Mouse (Mus musculus) bone marrow, adult 2 months (tissue): ENCODE data around the gene Mrpl44. TPM values are rescaled to one million over a fixed set of nuclear protein-coding genes. Genes with fewer than 3 reads are reported as not detected.

Experiments used
- H3K27ac ChIP-seq: fragments of 200-500 bp; 2 replicates; pipeline ENCODE4 v1.5.1; 2012; ENCODE audit warnings: low read depth, mild to moderate bottlenecking, control low read depth, inconsistent platforms, low read length; ENCODE audit not compliant: control insufficient read depth, poor library complexity, insufficient read depth
- H3K4me1 ChIP-seq: fragments of 200-500 bp; 2 replicates; pipeline ENCODE4 v1.6.1; 2011; ENCODE audit warnings: low read length; ENCODE audit not compliant: control insufficient read depth, insufficient read depth
- H3K4me3 ChIP-seq: fragments of 200-500 bp; replicated peaks from 2 replicates; pipeline ENCODE3; 2011; ENCODE audit warnings: mild to moderate bottlenecking, low read depth, low read length, control low read depth; ENCODE audit not compliant: control insufficient read depth
- CTCF ChIP-seq: fragments of 200-500 bp; IDR thresholded peaks from 2 replicates; pipeline ENCODE4 v1.5.1; 2011; ENCODE audit warnings: low read length, control low read depth; ENCODE audit not compliant: control insufficient read depth, insufficient read depth
- POLR2A ChIP-seq: fragments of 200-500 bp; IDR thresholded peaks from 2 replicates; pipeline ENCODE4 v1.6.1; 2011; ENCODE audit warnings: low read depth, mild to moderate bottlenecking, control low read depth, low read length, borderline replicate concordance; ENCODE audit not compliant: control insufficient read depth
- WGBS: fragments of 180-500 bp; shearing (Covaris S2); methylation state at CpG from one replicate; pipeline ENCODE4 v1.1.7; 2018; 5-methylcytosine and 5-hydroxymethylcytosine counted together
- polyA plus RNA-seq: library from polyadenylated mRNA; stranded (reverse); fragments of >200 nt; gene quantifications from 2 replicates; pipeline ENCODE4 v1.2.4, GENCODE M21; 2011; ENCODE audit warnings: low replicate concordance; ENCODE audit not compliant: missing spikeins, insufficient read depth, insufficient read length

Mrpl44 gene
- polyA plus RNA-seq, 1 experiment, result 17.1 TPM

DNA sequence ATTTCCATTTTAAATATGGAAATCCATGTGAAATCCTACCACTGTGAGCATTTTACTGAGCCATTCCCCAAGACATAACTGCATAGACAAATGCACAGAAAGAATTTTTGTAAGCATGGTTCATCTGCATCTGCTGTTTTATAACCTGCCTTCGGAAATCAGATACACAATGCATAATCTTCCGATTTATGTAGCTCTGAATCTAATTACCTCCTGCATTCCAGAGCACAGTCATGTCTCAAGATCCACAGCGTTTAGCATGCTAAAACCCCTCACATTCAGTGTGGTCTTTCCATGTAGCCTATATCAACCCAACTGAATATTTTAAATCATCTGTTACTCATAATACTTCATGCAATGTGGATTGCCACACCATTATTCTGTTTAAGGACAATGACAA is 33.6 kb downstream of the Mrpl44 start:
- no peak for TF ChIP-seq CTCF
- TF ChIP-seq POLR2A, result no peak
- 86% methylated on average over 3 of the region's 3 CpGs for WGBS
- H3K27ac ChIP-seq, result no peak overlapping the region

DNA sequence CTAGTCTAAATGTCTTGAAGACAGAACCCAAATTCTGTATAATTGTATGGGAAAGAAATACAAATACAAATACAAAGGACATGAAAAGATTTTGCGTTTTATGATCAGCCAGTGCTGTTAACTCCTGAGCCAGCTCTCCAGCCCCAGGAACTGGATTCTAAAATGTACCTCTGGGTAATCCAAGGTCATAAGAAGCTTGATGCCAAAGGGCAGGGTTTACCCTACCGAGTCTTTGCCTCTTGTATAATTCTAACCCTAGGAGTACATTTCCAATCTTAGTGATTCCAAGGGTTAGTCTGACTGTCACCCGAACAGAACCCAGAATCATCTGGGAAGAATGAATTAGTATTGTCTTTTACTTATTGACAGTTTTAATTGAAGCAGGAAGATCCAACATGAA is 39.6 kb downstream of the Mrpl44 start:
- Histone ChIP-seq H3K4me1 (no peaks in the 10 kb centered on the region), H3K27ac (no peak overlapping the region), H3K4me3 (no peak overlapping the region)
- TF ChIP-seq CTCF (no peak), POLR2A (no peak)
- WGBS, result 76% methylated on average over 3 of the region's 3 CpGs

More for the DNA sequence above, 33.6 kb downstream of the Mrpl44 start:
- no peak overlapping the region for H3K4me3 ChIP-seq
- H3K4me1 ChIP-seq, result no peaks in the 10 kb centered on the region; the same call in 1 of the 2 replicates

DNA sequence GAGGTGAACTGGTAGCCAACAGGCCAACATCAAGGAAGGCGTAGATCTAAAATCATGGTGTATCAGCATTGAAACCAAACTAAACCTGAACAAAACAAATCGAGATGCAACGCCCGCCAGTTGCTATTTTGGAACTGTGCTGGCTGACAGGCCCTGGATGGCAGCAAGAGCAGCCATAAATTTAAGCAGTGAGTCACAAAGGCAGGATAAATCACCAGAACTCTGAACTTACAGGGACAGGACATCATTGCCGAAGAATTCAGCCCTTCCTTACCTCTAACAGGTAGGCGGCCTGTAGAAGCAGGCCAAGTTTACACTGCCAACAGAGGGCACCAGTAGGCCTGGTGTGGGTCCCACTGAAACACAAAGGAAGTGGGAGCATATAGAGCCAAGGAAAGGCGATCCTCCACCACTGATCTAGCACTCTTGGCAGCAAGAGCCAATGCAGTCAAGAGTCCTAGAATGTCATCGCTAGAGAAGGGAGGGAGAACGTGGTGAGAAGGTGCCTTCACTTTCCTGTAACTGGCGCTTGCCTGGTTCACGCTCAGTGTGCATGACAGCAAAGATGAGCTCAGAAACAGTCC is 43.6 kb downstream of the Mrpl44 start:
- Histone ChIP-seq H3K4me1 (no peaks in the 10 kb centered on the region), H3K27ac (no peak overlapping the region), H3K4me3 (no peak overlapping the region)
- WGBS, result 84% methylated on average over 11 of the region's 11 CpGs
- TF ChIP-seq CTCF (no peak), POLR2A (no peak)

DNA sequence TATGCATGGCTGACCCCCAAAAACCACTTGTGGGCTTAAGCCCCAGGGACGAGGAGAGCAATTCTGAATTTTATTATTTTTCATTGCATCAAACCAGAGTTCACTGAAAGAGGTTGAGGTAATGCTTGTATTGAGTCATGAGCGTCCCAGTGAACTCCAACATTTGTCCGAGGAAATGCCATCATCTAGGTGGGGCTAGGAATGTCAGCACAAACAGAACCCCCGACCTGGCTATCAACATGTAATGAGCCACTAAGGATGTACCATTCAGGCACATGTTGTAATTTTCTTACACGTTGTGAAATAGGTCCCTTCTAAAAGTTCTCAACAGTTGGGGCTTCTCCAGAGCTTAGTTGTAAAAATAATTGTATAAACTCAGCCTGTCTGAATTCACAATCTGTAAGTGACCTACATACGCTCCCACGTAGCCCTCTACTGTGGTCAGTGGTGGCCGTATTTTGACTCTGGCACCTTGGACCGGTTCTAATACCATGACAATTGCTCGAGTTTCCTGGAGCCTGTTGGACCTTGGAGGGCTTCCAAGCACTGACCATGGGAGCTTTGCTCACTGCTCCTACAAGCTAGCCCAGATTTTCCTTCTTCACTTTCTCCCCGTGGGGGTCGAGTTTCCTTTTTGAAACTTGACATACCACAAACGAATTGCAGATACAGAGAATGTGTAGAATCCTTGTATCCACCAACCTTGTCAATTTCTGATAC is 47.1 kb downstream of the Mrpl44 start:
- 43% methylated on average over 13 of the region's 13 CpGs for WGBS
- TF ChIP-seq POLR2A (no peak), CTCF (no peak)

DNA sequence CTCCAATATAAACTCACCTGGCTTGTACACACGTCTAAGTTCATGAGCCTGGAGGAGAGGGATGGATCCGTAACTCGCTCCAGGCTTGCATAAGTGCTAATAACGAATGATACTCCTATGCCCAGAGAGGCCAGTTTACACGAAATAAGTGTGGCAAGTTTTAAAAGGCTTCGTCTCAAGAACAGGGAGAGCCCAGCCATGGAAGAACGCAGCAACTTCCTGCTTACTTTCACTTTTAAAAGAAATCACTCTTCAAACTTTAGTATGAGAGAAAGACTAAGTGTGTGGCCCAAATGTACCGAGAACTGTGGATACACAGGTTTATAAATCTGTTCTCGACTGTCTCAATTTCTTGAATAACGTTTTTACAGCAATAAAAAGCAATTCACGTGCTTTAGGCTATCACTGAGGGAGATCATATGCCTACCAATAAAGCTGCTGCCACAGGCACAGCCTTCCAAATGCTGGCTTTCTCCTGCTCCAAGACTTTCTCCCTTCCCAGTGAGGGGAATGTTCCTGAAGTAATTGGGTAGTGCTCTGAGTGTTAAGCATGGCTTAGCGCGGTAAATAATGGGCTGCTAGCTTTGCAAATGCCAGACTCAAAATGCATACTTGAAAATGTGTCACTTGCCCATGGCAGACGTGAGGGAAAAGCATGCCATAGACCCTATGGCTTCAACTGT is 48.3 kb downstream of the Mrpl44 start:
- no peaks in the 10 kb centered on the region; the same call in 1 of the 2 replicates for H3K4me1 ChIP-seq
- TF ChIP-seq POLR2A (no peak), CTCF (no peak)
- H3K27ac ChIP-seq, result no peak overlapping the region
- no peak overlapping the region for H3K4me3 ChIP-seq
- 50% methylated on average over 14 of the region's 14 CpGs for whole genome bisulfite sequencing

More for the DNA sequence above, 47.1 kb downstream of the Mrpl44 start:
- Histone ChIP-seq H3K27ac (no peak overlapping the region), H3K4me3 (no peak overlapping the region), H3K4me1 (no peaks in the 10 kb centered on the region; the same call in 1 of the 2 replicates)

Other genes starting within 250 kb of the Mrpl44 start
- 1.6 TPM in 2 replicates for gene Ap1s3, start 104.0 kb upstream of the Mrpl44 start, polyA plus RNA-seq
- 13.1 and 22.5 TPM in 2 replicates for gene Wdfy1, start 125 bp downstream of the Mrpl44 start, polyA plus RNA-seq
- 56.1 and 86.2 TPM in 2 replicates for gene Serpine2, start 85.2 kb downstream of the Mrpl44 start, polyA plus RNA-seq